Mouse (Mus musculus): ENCODE data around the gene Uck2.

DNA sequence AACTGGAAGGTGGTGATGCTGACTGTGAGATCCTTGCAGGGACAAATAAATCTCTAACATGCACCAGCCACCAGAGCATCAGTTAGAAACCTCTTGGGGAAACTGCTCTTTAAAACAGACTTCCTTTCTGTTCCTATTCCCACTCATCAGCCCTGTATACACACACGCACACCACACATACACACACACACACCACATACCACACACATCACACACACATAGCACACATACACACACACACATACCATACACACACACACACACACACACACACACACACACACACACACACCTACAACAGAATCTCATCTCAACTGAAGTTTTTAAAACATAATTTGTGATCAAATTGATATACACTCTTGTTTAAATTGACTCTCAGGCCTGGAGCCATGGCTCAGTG is 72.4 kb downstream of the Uck2 start:
- TF ChIP-seq CTCF (IDR thresholded peaks at IDR 0.05; ENCODE audit: low read depth) (no peak), EP300 (IDR thresholded peaks at IDR 0.05; ENCODE audit: low read depth) (no peak)

Data from liver, embryonic 14.5 days (tissue).